Mouse (Mus musculus) small intestine, adult 10 weeks (tissue): ENCODE results near the gene Stam2. TPM values are rescaled to one million over a fixed set of nuclear protein-coding genes. Genes with fewer than 3 reads are reported as not detected.

Source experiments
- polyA plus RNA-seq: library from polyadenylated mRNA; stranded (reverse); fragments of 350-450 nt; fragmentation: Illumina TruSeq; extraction: RNeasy Lipid Tissue Mini Kit (QIAGEN cat#74804); gene quantifications from one replicate; pipeline ENCODE4 v1.2.3, GENCODE M21; 2014; ENCODE audit warnings: low replicate concordance

The Stam2 gene
- polyA plus RNA-seq: 36.6 TPM

GRCm38 (mm10) chr2:52742256-52743158, at the start of gene Stam2:
Gene Stam2 (minus strand): TSS chr2:52742281.

GRCm38 (mm10) chr2:52676023-52676912, 65.8 kb downstream of the Stam2 start, which contains the start of gene Cacnb4:
Gene Cacnb4 (minus strand): TSS chr2:52676831.

Other genes with a start within 250 kb of the Stam2 start
- gene Cacnb4, start 65.5 kb downstream of the Stam2 start, polyA plus RNA-seq: 0.85 TPM
- gene Fmnl2, start 115.6 kb upstream of the Stam2 start, polyA plus RNA-seq: 11.3 TPM